Mouse (Mus musculus) mesoderm, embryonic 11.5 days (tissue): ENCODE results near the gene Usp12.
A peak's percentile ranks its signal among the peaks of the same experiment; 100 is the strongest.
"Not testable (repeated sequence)": the region's sequence is repeated elsewhere in the genome, so short reads cannot be mapped to it uniquely, and the experiment has no call there.

Source experiments
- DNase-seq: peaks from one replicate; pipeline ENCODE4 v3.0.0-alpha.2; 2012; ENCODE audit warnings: low read depth, low spot score

Usp12 gene

GRCm38 (mm10) chr5:146749857-146750256 lies 44.9 kb downstream of the Usp12 start:
- DNase-seq = no peak

DNA sequence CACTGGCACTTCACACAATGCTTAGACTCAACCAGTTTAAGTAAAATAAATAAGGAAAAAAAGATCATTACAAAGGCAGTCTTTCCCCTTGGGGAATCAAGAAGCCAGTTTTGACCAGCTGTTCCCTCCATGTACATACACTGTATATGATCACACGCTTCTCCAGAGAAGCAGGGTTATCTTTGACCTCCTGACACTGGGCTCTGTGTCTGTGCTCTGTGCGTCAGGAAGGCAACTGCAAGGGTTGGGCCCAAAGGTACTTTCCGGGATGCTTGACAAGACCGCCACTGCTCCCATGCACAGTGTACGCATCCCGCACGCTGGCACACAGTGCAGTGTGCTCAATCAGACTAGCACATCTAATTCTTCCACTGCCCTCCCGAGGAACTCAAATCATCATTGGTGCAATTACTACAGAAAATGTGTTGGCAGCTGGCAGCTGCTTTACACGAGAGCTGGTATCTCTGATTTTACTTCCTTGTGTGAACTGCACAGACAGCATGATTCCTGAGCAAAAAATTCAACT lies 57.8 kb downstream of the Usp12 start:
- no peak for DNase-seq

DNA sequence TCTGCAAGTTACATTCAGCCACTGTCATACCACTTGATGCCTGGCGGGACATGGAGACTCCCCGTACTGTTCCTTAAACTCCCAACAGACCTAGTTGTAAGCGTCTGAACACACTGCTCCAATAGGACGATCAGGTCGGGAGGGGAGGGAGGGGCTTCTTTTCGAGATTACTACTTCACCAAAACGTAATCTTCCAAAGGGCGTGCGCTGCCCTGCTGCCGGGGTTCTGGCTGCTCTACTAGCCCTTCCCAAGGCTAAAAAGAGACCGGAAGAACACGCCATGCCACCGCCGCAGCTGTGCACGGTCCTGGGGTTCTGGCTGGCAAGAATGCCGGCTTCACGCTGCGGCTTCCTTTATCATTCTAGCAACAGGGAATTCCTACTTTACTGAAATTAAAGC lies 58.5 kb downstream of the Usp12 start:
- DNase-seq = no peak

DNA sequence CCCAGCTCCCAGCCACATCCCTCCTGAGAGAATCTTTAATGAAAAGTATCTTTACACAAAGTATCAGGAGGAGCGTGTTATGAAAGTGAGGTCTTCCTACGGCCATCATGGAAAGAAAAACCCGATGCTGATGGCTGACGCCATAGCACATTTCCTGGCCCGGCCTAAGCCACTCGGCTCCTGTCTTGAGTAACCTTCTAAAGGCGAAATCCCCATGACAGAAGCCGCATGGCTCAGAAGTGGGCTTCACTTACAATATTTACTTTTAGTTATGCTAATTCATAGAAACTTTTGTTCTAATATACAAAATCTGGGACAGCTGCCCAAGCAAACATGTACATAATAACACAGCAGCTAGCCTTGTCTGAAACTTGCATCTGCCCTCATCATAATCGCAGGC lies 59.8 kb downstream of the Usp12 start:
- DNase-seq = not testable (repeated sequence)

- DNase-seq = no peak
Measured at GRCm38 (mm10) chr5:146733888-146734640, 60.7 kb downstream of the Usp12 start.

- DNase-seq = no peak
Measured at GRCm38 (mm10) chr5:146733372-146733771, 61.4 kb downstream of the Usp12 start.

DNA sequence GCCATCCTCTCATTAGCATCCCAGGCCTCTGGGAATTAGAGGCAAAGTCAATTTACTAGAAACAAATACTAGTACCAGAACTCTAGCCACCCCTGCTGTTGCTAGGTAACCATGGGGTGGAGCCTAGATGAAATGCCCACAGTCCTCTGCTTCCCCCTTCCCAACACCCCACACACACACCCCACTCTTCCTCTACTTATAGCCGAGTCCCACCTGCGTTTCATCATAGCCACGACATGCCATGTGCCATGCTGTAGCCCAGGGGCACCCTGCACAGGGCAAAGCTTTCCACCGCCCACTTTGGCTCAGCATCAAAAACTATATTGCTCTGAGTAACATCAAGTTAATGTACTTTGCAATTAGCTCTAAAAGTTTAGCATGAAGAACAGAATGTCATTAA lies 67.8 kb downstream of the Usp12 start:
- no peak for DNase-seq

DNA sequence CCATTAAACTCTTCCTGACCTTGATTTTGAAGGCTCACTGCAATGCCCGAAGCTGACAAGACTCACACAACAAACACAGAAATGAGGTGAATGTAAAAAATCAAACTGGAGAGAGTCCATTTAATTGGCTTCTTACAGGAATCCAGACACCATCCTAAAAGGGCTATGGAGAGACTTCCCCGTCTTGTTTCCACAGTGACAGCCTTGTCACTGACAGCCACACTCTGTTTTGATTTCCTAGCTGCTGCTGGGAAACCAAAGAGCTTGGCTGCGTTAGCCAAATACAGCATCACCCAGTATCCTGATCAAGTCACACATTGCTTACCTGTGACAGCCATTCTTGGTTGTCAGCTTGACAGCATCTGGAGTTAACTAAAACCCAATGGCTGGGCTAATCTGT lies 69.8 kb downstream of the Usp12 start:
- no peak for DNase-seq

GRCm38 (mm10) chr5:146723452-146723851 lies 71.4 kb downstream of the Usp12 start:
- DNase-seq = no peak

GRCm38 (mm10) chr5:146722226-146722625 lies 72.6 kb downstream of the Usp12 start:
- DNase-seq = no peak

DNA sequence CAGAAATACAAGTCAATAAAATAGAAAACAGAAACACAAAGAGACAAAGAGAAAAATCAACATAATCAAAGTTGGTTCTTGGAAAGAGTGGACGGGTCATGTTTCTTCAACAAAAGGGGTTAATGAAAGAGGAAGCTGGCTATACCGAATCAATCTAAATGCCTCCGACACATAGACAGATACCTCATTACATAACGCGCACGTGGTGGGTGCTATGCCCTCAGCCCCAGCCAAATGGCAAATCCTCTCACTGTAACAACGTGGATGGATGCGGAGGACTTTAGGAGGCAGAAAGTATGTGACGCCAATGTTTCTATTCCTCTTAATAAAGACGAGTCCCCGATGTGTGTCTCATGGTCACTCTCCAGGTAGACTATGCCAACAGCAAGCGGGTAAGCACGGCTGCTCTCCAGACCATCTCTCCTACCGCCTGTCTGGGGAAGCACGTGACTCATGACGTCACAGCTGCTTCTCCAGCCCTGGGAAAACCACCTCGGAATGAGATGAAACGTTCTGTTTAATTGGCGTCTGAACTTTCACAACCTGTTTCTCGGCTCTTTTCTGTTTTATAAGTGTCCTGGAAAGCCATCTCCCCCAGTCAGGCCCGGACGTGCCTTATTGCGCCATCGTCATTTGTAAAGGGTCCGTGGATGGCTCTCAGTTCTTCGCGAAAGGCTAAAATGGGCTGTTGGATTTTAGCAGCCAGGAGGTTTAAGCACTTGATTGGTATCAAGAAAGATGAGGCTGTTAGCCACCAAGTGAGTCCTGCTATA lies 75.0 kb downstream of the Usp12 start:
- no peak for DNase-seq

GRCm38 (mm10) chr5:146713836-146714235 lies 81.0 kb downstream of the Usp12 start:
- DNase-seq = no peak

DNA sequence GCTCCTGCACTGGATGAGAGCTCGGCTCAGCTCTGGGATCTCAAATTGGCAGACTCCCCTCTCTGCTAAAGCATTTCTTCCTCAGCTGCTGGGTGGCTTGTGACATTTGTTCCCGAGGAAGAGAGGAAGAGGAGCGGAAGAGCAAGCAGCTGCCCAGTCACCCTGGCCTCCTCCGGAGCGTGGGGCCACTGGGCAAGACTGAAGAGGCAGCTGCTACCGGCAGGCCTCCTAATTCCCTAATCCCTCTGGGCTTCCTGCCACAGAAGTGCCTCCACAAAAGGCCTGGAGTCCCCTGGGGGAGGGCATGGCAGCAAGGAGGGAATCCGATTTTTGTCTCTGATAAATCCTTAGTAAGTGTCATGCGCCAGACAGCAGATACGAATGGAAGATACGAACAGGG lies 81.7 kb downstream of the Usp12 start:
- DNase-seq = no peak

- no peak for DNase-seq
Measured at GRCm38 (mm10) chr5:146712282-146712918, 82.4 kb downstream of the Usp12 start.

DNA sequence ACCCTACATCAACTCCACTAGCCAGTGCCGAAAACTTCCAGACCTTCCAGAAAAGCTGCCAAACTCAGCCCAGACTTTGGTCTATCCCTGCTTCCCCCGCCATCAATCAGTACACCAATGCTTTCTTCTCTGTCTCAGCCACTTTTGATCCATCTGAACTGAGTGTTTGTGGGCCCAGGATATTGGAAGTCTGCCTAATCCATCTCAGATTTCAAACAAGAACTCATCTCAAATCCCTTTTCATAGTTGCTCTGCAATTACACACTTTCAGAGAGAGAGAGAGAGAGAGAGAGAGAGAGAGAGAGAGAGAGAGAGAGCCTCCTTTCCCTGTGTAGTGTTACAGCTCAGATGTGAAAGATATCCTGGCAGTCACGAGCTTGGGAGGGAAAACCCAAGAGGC lies 85.4 kb downstream of the Usp12 start:
- DNase-seq = no peak

- peak; percentile 91 for DNase-seq
Measured at GRCm38 (mm10) chr5:146705815-146706408, 88.9 kb downstream of the Usp12 start.

GRCm38 (mm10) chr5:146705411-146705810 lies 89.4 kb downstream of the Usp12 start:
- no peak for DNase-seq

GRCm38 (mm10) chr5:146704241-146704640 lies 90.6 kb downstream of the Usp12 start:
- DNase-seq = no peak

DNA sequence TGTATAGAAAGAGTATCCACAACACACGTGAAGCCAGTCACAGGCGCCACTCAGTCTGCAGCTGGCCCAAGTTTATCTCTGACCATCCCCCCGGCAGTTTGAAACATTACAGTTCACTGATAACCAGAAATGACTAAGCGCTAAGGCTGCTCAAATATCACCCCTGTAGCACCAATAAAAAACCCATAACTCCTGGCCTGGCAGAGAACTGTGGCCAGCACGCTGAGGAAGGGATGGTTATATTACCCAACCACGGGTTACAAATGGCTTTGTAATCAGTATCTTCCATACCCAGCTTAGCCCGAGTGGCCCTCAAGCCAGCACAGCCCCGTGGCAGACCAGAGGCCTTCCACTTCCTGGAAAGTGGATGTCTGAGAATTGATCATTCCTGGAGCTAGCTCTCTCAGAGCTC lies 91.1 kb downstream of the Usp12 start:
- DNase-seq = no peak

- DNase-seq = no peak
Measured at GRCm38 (mm10) chr5:146700099-146700498, 94.7 kb downstream of the Usp12 start.

- no peak for DNase-seq
Measured at GRCm38 (mm10) chr5:146699433-146700019, 95.3 kb downstream of the Usp12 start.

DNA sequence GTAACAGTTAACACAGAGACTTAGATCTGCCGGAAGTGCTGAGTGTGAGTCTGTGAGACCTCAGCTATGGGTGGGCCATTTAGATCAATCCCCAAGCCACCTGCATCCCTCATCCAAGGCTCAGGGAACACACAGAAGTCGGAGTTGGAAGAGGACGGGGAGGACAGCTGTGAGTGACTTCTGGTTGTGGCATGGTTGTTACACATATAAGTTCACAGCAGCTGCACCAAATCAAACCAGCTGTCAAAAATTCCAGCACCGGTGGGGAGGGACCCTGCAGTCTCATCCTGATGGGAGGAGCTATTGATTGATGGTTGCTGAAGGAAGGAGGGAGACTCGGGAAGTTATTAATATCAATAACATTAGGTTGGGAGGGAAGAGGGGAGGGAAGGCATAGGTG lies 99.3 kb downstream of the Usp12 start:
- DNase-seq = no peak
